Mouse (Mus musculus) thymus, postnatal 4 days (tissue): ENCODE results near the gene Tfap2e.
A peak's percentile ranks its signal among the peaks of the same experiment; 100 is the strongest.

Experiments used
- DNase-seq: peaks from one replicate; pipeline ENCODE4 v3.0.0; 2021

The Tfap2e gene

GRCm38 (mm10) chr4:126736001-126736414, at the start of gene Tfap2e:
Gene Tfap2e (minus strand): TSS chr4:126736240.
- peak; percentile 44 for DNase-seq

DNA sequence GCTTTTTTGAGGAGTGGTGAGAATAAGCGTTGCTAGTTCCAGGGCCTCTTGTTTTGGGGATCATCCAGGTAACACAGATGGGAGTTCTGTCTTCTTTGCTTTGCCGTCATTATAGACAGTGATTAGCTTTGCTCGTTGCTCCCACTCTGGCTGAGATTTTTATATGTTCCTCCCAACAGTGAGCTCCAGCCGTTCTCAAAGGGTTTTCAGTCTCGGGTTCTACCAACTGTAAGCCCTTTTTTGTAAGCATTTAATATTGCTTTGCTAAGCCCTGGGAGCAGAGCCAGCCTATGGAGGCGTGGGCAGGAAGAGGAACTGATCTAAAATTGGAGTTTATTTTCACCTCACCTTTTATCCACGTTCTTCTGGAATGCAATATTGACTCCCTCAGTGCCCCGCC, 47.0 kb upstream of the Tfap2e start:
- no peak for DNase-seq

DNA sequence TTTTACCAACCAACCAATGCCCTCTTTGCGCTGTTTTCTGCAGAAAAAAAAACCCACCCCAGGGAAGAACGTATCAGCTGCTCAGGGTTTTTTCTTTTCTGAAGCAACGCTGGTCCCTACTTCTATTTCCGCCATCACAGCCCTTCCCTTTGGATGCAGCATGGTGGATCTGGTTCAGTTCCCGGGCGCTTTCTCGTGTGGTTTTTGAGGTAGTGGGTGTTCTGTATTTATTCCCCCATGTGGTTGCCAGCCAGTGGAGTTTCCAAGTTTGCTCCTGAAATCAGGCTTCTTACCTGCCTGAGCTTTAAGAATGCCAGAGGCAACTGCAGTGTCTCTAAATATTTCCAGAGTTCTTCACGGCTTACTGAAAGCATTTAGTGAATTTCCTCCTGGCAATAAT, 46.5 kb upstream of the Tfap2e start:
- no peak for DNase-seq

- DNase-seq = no peak
Observed at GRCm38 (mm10) chr4:126781871-126782270, 45.8 kb upstream of the Tfap2e start.

DNA sequence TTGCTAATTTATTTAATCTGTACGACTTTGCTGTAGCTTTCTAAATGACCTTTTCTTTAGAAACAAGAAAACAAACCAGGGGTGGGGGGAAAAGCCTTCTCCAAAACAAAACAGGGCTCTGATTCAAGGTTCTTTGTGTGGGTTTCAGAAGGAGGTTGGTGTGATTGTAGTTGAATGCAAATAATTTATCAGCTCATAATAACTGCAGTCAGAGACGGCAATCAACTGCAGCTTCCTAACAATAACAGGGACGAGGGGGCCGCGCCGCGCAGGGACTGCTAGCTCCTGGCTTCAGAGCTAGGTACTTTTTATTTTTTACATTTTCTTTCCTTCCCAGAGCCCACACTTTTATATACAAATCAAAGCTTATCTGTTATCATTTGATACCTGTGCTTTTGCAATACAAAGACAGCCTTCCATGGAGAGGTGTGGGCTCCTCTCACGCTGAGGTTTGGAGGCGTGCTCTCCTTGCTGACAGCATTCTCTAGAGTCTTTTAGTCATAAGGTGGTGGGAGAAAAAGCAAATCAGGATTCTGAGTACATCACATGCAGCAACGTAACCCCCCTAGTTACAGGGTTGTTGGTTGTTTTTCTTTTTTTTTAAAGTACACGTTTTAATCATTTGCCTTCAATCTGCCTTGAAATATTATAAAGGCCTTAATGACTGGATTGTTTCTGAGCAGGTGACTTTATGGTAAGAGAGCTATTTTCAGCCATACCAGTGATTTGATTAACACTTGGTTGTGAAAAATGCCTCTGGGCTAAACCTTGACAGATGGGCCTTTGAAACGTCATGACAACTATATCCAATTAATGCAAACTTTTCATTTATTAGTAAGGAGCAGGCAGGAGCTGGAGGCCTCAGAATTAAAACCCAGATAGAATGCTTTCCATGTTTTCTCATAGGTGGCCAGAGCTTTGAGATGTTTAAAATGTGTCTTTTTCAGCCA, 44.1 kb upstream of the Tfap2e start:
- no peak for DNase-seq

- DNase-seq = no peak
Observed at GRCm38 (mm10) chr4:126779148-126779581, 43.1 kb upstream of the Tfap2e start.

- no peak for DNase-seq
Observed at GRCm38 (mm10) chr4:126775182-126775581, 39.1 kb upstream of the Tfap2e start.

DNA sequence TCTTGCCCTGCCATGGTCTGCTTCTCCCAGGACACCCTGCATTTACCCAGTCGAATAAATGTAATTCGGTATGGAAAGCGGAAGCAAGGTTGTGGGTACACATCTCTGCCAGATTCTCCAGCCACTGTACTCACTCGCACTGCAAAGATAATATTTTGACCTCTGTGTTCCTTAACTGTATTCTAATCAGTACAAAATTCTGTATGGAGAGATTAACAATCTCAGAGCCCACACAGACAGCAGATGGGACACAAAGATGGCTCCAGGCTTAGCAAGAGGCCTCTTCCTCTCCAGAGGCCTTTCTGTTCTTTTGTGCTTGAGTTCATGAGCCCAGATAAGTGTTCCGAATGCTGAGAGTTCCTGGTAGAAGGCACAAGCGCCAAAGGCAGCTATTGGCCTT, 37.8 kb upstream of the Tfap2e start:
- no peak for DNase-seq

GRCm38 (mm10) chr4:126770831-126771230, 34.8 kb upstream of the Tfap2e start:
- DNase-seq = no peak

- DNase-seq = no peak
Observed at GRCm38 (mm10) chr4:126769800-126770563, 33.9 kb upstream of the Tfap2e start.

DNA sequence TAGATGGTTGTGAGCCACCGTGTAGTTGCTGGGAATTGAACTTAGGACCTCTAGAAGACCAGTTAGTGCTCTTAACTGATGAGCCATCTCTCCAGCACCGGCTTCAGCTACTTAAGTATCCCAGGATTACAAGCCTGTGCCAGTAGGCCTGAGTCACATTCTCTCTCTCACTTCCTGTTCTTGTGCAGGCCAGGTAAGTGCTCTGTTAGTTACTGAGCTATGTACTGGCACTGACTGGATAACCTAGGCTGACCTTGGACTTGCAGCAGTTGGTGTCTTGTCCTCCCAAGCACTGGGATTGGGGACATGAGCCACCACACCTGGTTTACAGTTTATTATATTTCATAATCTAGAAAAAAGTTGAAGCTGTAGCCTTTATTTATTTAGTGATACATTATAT, 27.4 kb upstream of the Tfap2e start:
- no peak for DNase-seq

- no peak for DNase-seq
Observed at GRCm38 (mm10) chr4:126762586-126763359, 26.7 kb upstream of the Tfap2e start.

DNA sequence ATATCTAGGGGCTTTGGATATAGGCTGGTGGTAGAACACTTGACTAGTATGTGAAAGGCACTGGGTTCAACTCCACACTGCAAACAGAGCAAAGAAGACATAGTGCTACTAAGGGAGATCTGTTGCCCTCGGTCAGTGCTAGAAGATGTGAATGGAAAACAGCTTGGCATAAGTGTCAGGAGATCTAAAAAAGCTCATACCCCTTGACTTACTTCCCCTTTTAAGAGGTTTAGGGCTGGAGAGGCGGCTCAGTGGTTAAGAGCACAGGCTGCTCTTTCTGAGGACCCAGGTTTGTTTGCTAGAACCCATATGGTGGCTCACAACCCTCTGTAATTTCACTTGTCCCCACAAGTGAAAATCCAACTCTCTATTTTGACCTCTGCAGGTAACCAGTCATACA, 23.4 kb upstream of the Tfap2e start:
- DNase-seq = no peak

DNA sequence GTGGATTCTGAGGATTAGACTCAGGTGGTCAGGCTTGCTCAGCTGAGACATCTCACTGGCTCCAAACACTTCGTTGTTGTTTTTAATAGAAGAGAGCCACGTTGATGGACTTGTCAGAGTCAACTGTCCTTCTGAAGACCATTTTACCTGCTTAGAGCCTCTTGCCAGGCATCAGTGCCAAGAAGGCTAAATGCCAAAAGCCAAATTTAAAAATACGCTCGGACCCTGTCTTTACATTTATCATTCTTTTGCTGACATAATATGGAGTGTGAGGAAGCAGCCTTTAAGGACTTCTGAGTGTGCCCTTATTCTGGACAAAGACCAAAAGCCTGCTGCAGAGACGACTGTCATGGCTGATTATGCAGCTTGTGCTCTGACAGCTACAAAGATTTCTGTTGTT, 22.3 kb upstream of the Tfap2e start:
- DNase-seq = no peak

DNA sequence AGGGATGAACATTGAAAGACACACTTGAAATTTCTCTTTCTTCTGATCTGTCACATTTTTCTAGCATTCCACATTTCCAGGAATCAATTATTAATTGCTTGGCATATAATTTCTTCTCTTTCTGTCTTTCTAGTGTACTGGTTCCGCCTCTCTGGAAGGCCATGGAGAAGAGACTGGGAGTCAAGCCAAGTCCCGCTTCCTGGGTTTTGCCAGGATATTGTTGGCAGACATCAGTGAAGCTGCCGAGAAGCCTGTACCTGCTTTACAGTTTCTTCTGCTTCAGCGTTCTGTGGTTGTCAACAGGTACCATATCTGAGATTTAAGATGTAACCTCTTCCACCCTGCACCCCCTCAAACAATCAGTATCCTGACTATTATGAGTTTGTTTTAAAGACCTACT, 20.7 kb upstream of the Tfap2e start:
- DNase-seq = no peak

DNA sequence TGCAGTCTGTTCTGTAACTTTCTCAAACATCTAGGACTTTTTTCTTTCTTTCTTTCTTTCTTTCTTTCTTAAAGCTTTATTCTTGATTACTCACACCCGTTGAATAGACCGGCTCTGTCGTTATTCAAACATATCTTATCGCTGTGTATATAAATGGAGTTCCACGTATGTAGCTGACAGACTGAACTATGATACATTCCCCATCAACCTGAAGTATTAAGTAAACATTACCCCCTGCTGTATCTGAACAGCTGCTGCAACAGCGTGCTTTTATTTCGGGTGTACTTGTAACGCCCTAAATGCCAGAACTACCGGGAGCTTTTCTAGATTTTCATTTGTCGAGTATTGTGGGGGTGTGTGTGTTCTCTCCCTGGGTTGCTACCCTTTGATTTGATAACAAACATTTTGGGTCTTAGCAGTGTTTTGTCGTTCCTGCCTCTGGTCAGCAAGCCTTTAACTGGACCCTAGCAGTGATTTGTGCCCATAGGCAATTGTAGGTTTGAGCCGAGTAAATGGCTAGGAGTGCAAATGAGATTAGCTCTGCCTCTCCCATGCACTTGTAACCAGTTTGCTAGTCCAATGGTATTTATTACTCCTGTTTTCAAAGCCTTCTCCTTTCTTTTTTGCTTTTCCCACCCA, 18.8 kb upstream of the Tfap2e start:
- DNase-seq = no peak

GRCm38 (mm10) chr4:126754231-126754611, 18.2 kb upstream of the Tfap2e start:
- peak; percentile 43 for DNase-seq

- DNase-seq = peak; percentile 96
Observed at GRCm38 (mm10) chr4:126753268-126754230, 17.5 kb upstream of the Tfap2e start, which contains the start of the genes Ncdn and AU040320. Gene Ncdn (minus strand): TSS chr4:126753438. Gene AU040320 (plus strand): TSS chr4:126753544.

DNA sequence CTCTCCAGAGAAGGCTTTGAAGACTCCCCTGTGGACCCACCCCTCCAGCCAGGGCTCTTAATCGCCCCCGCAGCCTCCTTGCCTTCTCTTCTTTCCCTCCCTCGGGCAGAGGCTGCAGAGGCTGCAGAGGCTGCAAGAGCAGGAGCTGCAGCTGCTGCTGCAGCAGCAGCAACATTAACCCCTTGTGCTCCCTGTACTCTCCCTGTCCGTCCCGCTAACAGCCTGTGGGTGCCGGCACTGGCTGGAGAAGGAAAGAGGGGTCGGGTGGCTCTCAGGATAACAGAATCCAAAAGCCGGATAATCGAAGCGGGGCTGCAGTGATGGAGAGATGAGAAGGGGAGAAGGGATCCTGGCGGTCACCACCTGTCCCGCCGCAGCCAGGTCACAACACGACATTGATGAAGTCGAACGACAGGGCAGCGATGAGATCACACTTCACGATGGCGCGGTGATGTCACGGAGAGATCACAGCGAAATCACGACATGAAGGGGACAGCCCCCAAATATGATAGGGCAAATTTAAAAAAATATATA, 16.6 kb upstream of the Tfap2e start:
- peak; percentile 51 for DNase-seq

DNA sequence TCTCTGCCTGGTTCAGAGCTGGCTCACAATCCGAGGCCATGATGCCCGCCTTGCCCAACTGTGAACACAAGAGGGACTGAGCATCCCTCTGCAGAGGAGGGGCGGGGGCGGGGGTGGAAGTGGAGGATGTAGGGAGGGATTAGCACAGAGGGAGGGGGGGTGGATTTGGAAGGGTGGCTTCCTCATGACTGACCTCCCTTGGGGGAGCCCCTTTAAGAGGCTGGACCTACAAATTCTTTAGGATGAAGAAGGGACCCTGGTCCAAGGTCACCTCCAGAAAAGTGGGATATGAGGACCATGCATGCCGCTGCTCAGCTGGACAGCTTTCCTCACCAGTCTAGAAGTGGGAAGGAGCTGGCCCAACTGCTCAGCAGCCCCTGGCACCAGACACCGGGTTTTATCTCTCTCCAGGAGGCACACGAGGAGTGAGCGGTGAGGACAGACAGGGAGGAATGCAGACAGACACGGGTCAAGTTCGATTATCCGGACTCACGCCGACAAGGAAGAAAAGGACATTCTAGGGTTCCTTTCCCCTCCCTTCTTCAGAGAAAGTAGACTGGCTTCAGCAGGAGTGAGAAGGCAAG, 16.1 kb upstream of the Tfap2e start:
- DNase-seq = no peak
